Mouse (Mus musculus) MEL (cell line): ENCODE measurements at regions not wholly inside any gene's neighbourhood (a gene's known extent, or its start where the extent isn't known, plus 50 kb on each side); places are given as distances from the start of the nearest gene placed in this dataset.

Experiments used
- CHD2 ChIP-seq: IDR thresholded peaks from 2 replicates; pipeline ENCODE4 v1.6.1; 2011; ENCODE audit warnings: low read length, improper control_type of control experiment
- EP300 ChIP-seq, 2 experiments: IDR thresholded peaks; 2 replicates each; pipeline ENCODE4 v1.6.1; 2011; ENCODE audit warnings: improper control_type of control experiment in 2 of 2, low read length in 2 of 2, low read depth in 1 of 2, mild to moderate bottlenecking in 1 of 2
- HCFC1 ChIP-seq: IDR thresholded peaks from 2 replicates; pipeline ENCODE4 v1.6.1; 2012; ENCODE audit warnings: low read depth, mild to moderate bottlenecking, inconsistent platforms, low read length, improper control_type of control experiment, moderate library complexity
- MAFK ChIP-seq: IDR thresholded peaks from 2 replicates; pipeline ENCODE4 v1.6.1; 2011; ENCODE audit warnings: low read depth, mild to moderate bottlenecking, low read length, improper control_type of control experiment, borderline replicate concordance
- MAZ ChIP-seq: IDR thresholded peaks from 2 replicates; pipeline ENCODE4 v1.6.1; 2012; ENCODE audit warnings: low read depth, mild to moderate bottlenecking, inconsistent platforms, low read length, improper control_type of control experiment
- POLR2A ChIP-seq, 2 experiments: IDR thresholded peaks; 2 replicates each; pipeline ENCODE4 v1.6.1; 2011 to 2012; ENCODE audit warnings: low read length in 2 of 2, mild to moderate bottlenecking in 2 of 2, control low read depth in 1 of 2, improper control_type of control experiment in 1 of 2, low read depth in 1 of 2, moderate library complexity in 1 of 2; ENCODE audit not compliant: control insufficient read depth in 1 of 2, insufficient read depth in 1 of 2, poor library complexity in 1 of 2
- TBP ChIP-seq: IDR thresholded peaks from 2 replicates; pipeline ENCODE4 v1.8.0; 2011; ENCODE audit warnings: low read depth, low read length, improper control_type of control experiment
- USF1 ChIP-seq: IDR thresholded peaks from 2 replicates; pipeline ENCODE4 v1.6.1; 2014; ENCODE audit warnings: low read depth, mild to moderate bottlenecking, inconsistent platforms, low read length, improper control_type of control experiment, moderate library complexity
- ZMIZ1 ChIP-seq: IDR thresholded peaks from 2 replicates; pipeline ENCODE4 v1.6.1; 2012; ENCODE audit warnings: low read depth, mild to moderate bottlenecking, inconsistent platforms, low read length, improper control_type of control experiment, moderate library complexity

DNA sequence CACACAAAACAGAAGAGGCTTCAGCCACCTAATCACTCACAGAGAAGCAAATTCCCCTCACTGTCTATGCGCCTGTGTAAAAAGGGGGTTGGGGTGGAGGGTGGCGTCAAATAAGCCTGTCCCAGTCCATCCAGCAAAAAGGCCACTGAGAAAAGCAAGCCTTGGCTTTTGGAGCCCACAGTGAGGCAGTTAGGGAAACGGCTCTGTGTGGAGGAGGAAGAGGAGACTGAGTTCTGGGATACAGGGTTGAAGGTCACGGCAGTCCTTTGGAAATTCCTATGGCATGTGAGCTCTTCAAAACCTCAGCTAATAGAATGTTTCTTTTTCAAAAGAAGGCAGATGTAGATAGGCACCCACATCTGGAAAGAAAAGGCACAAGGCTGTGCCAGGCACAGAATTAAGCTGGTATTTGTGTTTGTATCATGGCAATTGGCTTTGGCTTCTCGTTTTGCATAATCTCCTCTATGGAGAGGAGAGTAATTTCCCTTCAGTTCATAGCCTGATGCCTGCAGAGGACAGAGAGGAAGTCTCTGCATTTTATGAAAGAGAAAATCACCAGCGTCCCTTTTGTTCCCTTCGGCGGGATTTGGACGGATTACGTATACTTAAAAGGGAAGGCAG lies 319.3 kb downstream of the Sorl1 start:
- no peak for TF ChIP-seq TBP
- no peak for TF ChIP-seq MAFK
- no peak for TF ChIP-seq EP300 (IDR thresholded peaks at IDR 0.05; ENCODE audit: low read depth in 1 of 2, low read length in 2 of 2)
- no peak for TF ChIP-seq HCFC1
- TF ChIP-seq POLR2A (IDR thresholded peaks at IDR 0.05; ENCODE audit: control insufficient read depth in 1 of 2, insufficient read depth in 1 of 2, low read depth in 1 of 2, low read length in 2 of 2, poor library complexity in 1 of 2) = no peak
- TF ChIP-seq CHD2 = no peak
- no peak for TF ChIP-seq ZMIZ1
- no peak for TF ChIP-seq MAZ
- no peak for TF ChIP-seq USF1
